ENCODE assay signal across 7 mouse cellular contexts in genomic region chr5:124341753-124342339, GRCm38 (mm10). TPM values are rescaled to one million over a fixed set of nuclear protein-coding genes. Genes with fewer than 3 reads are reported as not detected.
DNase-seq lines count a peak whose midpoint lies in the region; ATAC-seq lines count a peak whose summit lies in the region.
"Not testable (repeated sequence)": the region's sequence is repeated elsewhere in the genome, so short reads cannot be mapped to it uniquely, and the experiment has no call there.

No protein-coding gene starts in this region.

- H3K4me1 ChIP-seq in embryonic facial prominence, embryonic 12.5 days; liver, embryonic 12.5 days: not testable (repeated sequence)
- H3K4me1 ChIP-seq in kidney, embryonic 15.5 days = peaks cover 18% of the 10 kb centered on the region

- not testable (repeated sequence) for H3K9me3 ChIP-seq in embryonic facial prominence, embryonic 12.5 days; kidney, embryonic 15.5 days (replicated peaks); liver, embryonic 12.5 days (replicated peaks)

- not testable (repeated sequence) for H3K4me3 ChIP-seq in embryonic facial prominence, embryonic 12.5 days; kidney, embryonic 15.5 days (replicated peaks); liver, embryonic 12.5 days

- not testable (repeated sequence) for H3K27me3 ChIP-seq in embryonic facial prominence, embryonic 12.5 days; kidney, embryonic 15.5 days; liver, embryonic 12.5 days (replicated peaks); splenic B cell, adult 2 months (ENCODE audit: control insufficient read depth, insufficient read depth, low read length, poor library complexity, severe bottlenecking)

- H3K4me2 ChIP-seq in embryonic facial prominence, embryonic 12.5 days (replicated peaks); kidney, embryonic 15.5 days; liver, embryonic 12.5 days: not testable (repeated sequence)

- DNase-seq in ZHBTc4 (ENCODE audit: low read depth, low spot score) = peak; percentile 21
- peak; percentile 23 for DNase-seq in splenic B cell, adult 2 months (ENCODE audit: low read depth, low spot score)

- peak; percentile 16; the same call in 1 of the 2 replicates for ATAC-seq in embryonic facial prominence, embryonic 12.5 days (ENCODE audit: insufficient number of reproducible peaks, insufficient read depth, low FRiP score, low TSS enrichment)
- ATAC-seq in granulocyte monocyte progenitor cell, adult 5-6 weeks (replicated peaks; ENCODE audit: poor library complexity, severe bottlenecking) = peak; percentile 37; the same call in 1 of the 2 replicates
- peak; percentile 38; the same call in 1 of the 2 replicates for ATAC-seq in kidney, embryonic 15.5 days (replicated peaks; ENCODE audit: low FRiP score)
- ATAC-seq in liver, embryonic 12.5 days = peak; percentile 61; the same call in 1 of the 2 replicates
- ATAC-seq in megakaryocyte progenitor cell, adult 5-6 weeks (replicated peaks; ENCODE audit: poor library complexity) = peak; percentile 55; the same call in 1 of the 2 replicates

- WGBS in embryonic facial prominence, embryonic 12.5 days = 58% methylated on average over 6 of the region's 6 CpGs
- 64% methylated on average over 6 of the region's 6 CpGs for WGBS in kidney, embryonic 15.5 days
- 74% methylated on average over 6 of the region's 6 CpGs for WGBS in liver, embryonic 12.5 days (ENCODE audit: insufficient replicate concordance)

- H3K27ac ChIP-seq in embryonic facial prominence, embryonic 12.5 days; kidney, embryonic 15.5 days; liver, embryonic 12.5 days: not testable (repeated sequence)

- H3K36me3 ChIP-seq in embryonic facial prominence, embryonic 12.5 days = peaks cover 23% of the 10 kb centered on the region
- peaks cover 43% of the 10 kb centered on the region for H3K36me3 ChIP-seq in kidney, embryonic 15.5 days
- H3K36me3 ChIP-seq in liver, embryonic 12.5 days = peaks cover 30% of the 10 kb centered on the region
- H3K36me3 ChIP-seq in splenic B cell, adult 2 months (ENCODE audit: control insufficient read depth, insufficient read depth, low read length, poor library complexity, severe bottlenecking) = not testable (repeated sequence)

- not testable (repeated sequence) for H3K9ac ChIP-seq in embryonic facial prominence, embryonic 12.5 days; kidney, embryonic 15.5 days; liver, embryonic 12.5 days

RNA-seq across cellular contexts. Expression of gene 2810006K23Rik, which starts 14.0 kb away (rescaled TPM):
- polyA plus RNA-seq in embryonic facial prominence, embryonic 12.5 days (2016; fragmentation: Nextera tagmentation; extraction: Ambion mirVana) = 17.2 and 18.1 TPM in 2 replicates
- 11.3 and 15.5 TPM in 2 replicates for total RNA-seq in granulocyte monocyte progenitor cell, adult 5-6 weeks (2014; fragmentation: Nextera tagmentation)
- total RNA-seq in granulocyte monocyte progenitor cell, adult 5-6 weeks (2017) = 16.8 and 21.7 TPM in 2 replicates
- 20.0 and 21.7 TPM in 2 replicates for polyA plus RNA-seq in kidney, embryonic 15.5 days (2015; fragmentation: Nextera tagmentation; extraction: Ambion mirVana)
- 10.2 and 10.5 TPM in 2 replicates for polyA plus RNA-seq in liver, embryonic 12.5 days (2016; fragmentation: Nextera tagmentation; extraction: Ambion mirVana)
- 12.8 and 15.7 TPM in 2 replicates for total RNA-seq in megakaryocyte progenitor cell, adult 5-6 weeks (2015)
- 18.9 and 22.1 TPM in 2 replicates for total RNA-seq in megakaryocyte progenitor cell, adult 5-6 weeks (2017)

RNA-seq across cellular contexts. Expression of gene Mphosph9, which starts 14.1 kb away (rescaled TPM):
- 15.3 and 17.0 TPM in 2 replicates for polyA plus RNA-seq in embryonic facial prominence, embryonic 12.5 days (2016; fragmentation: Nextera tagmentation; extraction: Ambion mirVana)
- total RNA-seq in granulocyte monocyte progenitor cell, adult 5-6 weeks (2014; fragmentation: Nextera tagmentation) = 15.9 and 20.8 TPM in 2 replicates
- 20.0 and 20.4 TPM in 2 replicates for total RNA-seq in granulocyte monocyte progenitor cell, adult 5-6 weeks (2017)
- 13.4 TPM in 2 replicates for polyA plus RNA-seq in kidney, embryonic 15.5 days (2015; fragmentation: Nextera tagmentation; extraction: Ambion mirVana)
- 8.5 and 8.7 TPM in 2 replicates for polyA plus RNA-seq in liver, embryonic 12.5 days (2016; fragmentation: Nextera tagmentation; extraction: Ambion mirVana)
- total RNA-seq in megakaryocyte progenitor cell, adult 5-6 weeks (2015) = 16.6 and 18.3 TPM in 2 replicates
- 18.9 and 25.2 TPM in 2 replicates for total RNA-seq in megakaryocyte progenitor cell, adult 5-6 weeks (2017)

RNA-seq across cellular contexts. Expression of gene Cdk2ap1, which starts 21.0 kb away (rescaled TPM):
- polyA plus RNA-seq in embryonic facial prominence, embryonic 12.5 days (2016; fragmentation: Nextera tagmentation; extraction: Ambion mirVana) = 82.6 and 143 TPM in 2 replicates
- 268 and 302 TPM in 2 replicates for total RNA-seq in granulocyte monocyte progenitor cell, adult 5-6 weeks (2014; fragmentation: Nextera tagmentation)
- total RNA-seq in granulocyte monocyte progenitor cell, adult 5-6 weeks (2017) = 157 and 185 TPM in 2 replicates
- 39.0 and 44.9 TPM in 2 replicates for polyA plus RNA-seq in kidney, embryonic 15.5 days (2015; fragmentation: Nextera tagmentation; extraction: Ambion mirVana)
- polyA plus RNA-seq in liver, embryonic 12.5 days (2016; fragmentation: Nextera tagmentation; extraction: Ambion mirVana) = 91.0 and 104 TPM in 2 replicates
- 256 and 268 TPM in 2 replicates for total RNA-seq in megakaryocyte progenitor cell, adult 5-6 weeks (2015)
- total RNA-seq in megakaryocyte progenitor cell, adult 5-6 weeks (2017) = 174 and 218 TPM in 2 replicates
